Mouse (Mus musculus) cortical plate, adult 2 months (tissue): ENCODE results near the gene Atp6v1e1.

Source experiments
- CTCF ChIP-seq: fragments of 200-500 bp; IDR thresholded peaks from 2 replicates; pipeline ENCODE4 v1.5.1; 2011; ENCODE audit warnings: mild to moderate bottlenecking, control low read depth, low read length; ENCODE audit not compliant: insufficient read depth; ENCODE audit errors: extremely low read depth
- POLR2A ChIP-seq: fragments of 200-500 bp; IDR thresholded peaks from 2 replicates; pipeline ENCODE4 v1.6.1; 2011; ENCODE audit warnings: mild to moderate bottlenecking, low read length, control low read depth; ENCODE audit not compliant: insufficient read depth; ENCODE audit errors: extremely low read depth

- TF ChIP-seq CTCF (no peak), POLR2A (no peak)
Observed at GRCm38 (mm10) chr6:120771366-120771765, 51.2 kb downstream of the Atp6v1e1 start.
